Mouse (Mus musculus) Patski (cell line): ENCODE data around the gene Eno2. TPM values are rescaled to one million over a fixed set of nuclear protein-coding genes. Genes with fewer than 3 reads are reported as not detected.
A peak's percentile ranks its signal among the peaks of the same experiment; 100 is the strongest.
"Not testable (repeated sequence)": the region's sequence is repeated elsewhere in the genome, so short reads cannot be mapped to it uniquely, and the experiment has no call there.

Source experiments
- ATAC-seq: fragments of 100-300 bp; one replicate; pipeline ENCODE4 v1.8.0; 2021
- CTCF ChIA-PET: fragments of 350-600 bp; sonication (Branson Sonifier 250); formaldehyde crosslinking; loops from one replicate; lab custom pipeline; 2022; ENCODE audit warnings: inconsistent platforms; lab: Charles Lee
- POLR2A ChIA-PET: fragments of 350-600 bp; sonication (Branson Sonifier 250); formaldehyde crosslinking; loops from one replicate; lab custom pipeline; 2022; ENCODE audit warnings: antibody characterized with exemption, inconsistent platforms; lab: Charles Lee
- DNase-seq: peaks from one replicate; pipeline ENCODE4 v3.0.0-alpha.2; 2011; ENCODE audit warnings: low read depth, low spot score
- H3K27me3 ChIP-seq: fragments of 371-371 bp; one replicate; pipeline ENCODE4 v1.5.1; 2021
- CTCF ChIP-seq: fragments of 100-300 bp; IDR thresholded peaks from one replicate; pipeline ENCODE4 v1.5.1; 2021
- in situ Hi-C: fragments of 300-500 bp; cut with MboI; formaldehyde crosslinking; loops from 3 replicates; pipeline ENCODE4 v1.11.1; 2018; ENCODE audit warnings: low pct_unique_long_range_greater_than_20kb, mixed read lengths
- polyA plus RNA-seq: library from polyadenylated mRNA; unstranded; gene quantifications from one replicate; pipeline ENCODE4 v1.2.3, GENCODE M21; 2021

Eno2 gene
- polyA plus RNA-seq, 1 experiment from 2014 or later = 25.8 TPM

DNA sequence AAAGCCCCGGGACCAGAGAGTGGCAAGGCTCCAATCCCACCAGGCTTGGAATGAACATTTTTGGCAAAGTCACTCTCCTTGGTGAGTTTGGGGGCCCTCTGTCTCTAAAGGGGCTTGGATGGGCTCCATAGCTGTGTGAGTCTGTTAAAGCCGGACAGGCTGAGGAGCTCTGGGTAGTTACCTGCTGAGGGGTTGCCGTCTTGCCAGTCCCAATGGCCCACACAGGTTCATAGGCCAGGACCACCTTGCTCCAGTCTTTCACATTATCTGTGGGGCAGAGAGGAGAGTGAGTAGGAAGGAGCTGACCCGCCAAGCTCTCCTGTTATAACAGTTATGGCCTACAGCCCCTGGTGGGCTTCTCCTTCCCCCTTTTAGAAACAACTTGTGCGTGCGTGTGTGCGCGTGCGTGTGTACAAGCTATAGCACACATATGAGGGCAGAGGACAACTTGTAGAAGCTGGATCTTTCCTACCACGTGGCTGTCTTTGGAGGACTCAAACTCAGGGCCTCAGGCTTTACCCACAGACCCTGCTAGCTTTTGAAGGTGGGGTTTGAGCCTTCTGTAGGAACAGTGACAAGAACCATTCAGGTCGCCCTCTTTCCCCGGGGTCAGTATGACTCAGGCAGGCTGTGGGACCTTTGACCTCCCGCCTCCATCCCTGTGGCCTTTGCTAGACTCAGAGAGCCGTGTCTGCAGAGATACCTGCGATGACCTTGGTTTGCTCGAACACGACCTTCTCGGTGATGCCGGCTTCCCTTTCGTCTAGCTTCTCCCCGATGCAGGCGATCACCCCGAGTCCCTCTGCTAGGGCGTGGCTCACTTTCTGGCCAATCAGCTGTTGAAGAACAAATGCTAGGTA, 42.5 kb upstream of the Eno2 start:
- CTCF ChIA-PET = interaction anchor here (0.6 to 1.4 kb wide), 2 partner anchors 16 to 19 kb away, joined by 3 to 5 read pairs; no protein-coding TSS in a partner anchor
- in situ Hi-C loops = no loop called here
- DNase-seq (no peak), ATAC-seq (no peak)
- no peaks in the 10 kb centered on the region for H3K27me3 ChIP-seq
- TF ChIP-seq CTCF = no peak
- POLR2A ChIA-PET = interaction anchor here (1.3 to 6.4 kb wide), 7 partner anchors 10 to 123 kb away, joined by 3 to 27 read pairs (median 3); partner anchors contain the start of genes Cdca3 and Usp5

DNA sequence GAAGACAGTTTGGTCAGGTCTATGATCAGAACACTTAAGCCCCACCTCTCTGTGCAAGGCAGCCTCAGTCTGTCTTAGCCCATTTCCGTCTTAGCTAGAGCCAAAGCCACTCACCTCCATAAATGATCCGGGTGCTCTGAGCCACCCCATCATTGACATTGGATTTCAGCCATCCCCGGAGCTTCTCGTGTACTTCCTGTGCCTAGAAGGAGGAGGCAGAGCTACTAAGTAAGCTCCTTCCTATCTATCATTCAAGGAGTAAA, 41.9 kb upstream of the Eno2 start:
- DNase-seq (no peak), ATAC-seq (no peak)
- CTCF ChIA-PET = interaction anchor here (1.2 to 1.4 kb wide), 2 partner anchors 15 to 52 kb away, joined by 3 to 5 read pairs; no protein-coding TSS in a partner anchor
- no peaks in the 10 kb centered on the region for H3K27me3 ChIP-seq
- TF ChIP-seq CTCF = no peak
- in situ Hi-C loops = no loop called here
- POLR2A ChIA-PET = interaction anchor here (1.3 to 6.4 kb wide), 6 partner anchors 10 to 124 kb away, joined by 3 to 27 read pairs (median 3); partner anchors contain the start of genes Cdca3 and Usp5

DNA sequence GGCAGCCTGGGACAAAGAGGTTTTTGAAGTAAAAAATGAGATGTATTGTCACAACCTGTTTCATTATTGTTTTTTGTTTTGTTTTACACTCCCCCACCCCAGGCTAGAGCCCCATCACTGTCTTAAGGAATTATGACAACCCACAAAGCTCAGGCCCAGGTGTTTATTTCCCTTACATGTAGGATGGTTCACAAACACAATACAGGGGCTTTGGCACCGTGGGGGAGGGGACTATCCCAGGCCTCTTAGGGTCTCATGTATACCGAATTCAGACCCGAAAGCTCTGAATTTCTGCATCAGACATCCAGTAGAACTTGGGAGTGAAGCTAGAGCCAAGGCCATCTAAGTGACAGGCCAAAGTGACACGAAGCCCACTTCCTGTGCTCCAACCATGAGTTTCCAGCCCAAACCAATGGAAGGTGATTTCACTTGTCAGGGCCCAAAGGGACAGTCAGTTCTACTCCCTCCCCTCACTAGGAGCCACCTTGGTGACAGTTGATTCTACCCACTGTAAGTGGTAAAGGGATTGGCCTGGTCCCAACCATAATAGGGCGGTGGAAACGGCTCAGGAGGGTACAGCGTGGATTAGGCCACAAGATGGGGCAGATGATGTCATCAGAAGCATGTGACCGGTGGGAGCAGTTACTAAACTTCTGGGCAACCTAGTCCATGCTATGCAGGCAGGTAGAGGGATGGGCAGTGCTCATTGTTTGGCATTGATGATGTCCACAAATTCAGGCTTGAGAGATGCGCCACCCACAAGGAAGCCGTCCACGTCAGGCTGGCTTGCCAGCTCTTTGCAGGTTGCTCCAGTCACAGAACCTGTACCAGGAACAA, 41.3 kb upstream of the Eno2 start:
- DNase-seq, H3K27me3 ChIP-seq, ATAC-seq, in situ Hi-C loops: not testable (repeated sequence)
- ChIA-PET POLR2A (interaction anchor here (1.4 to 6.4 kb wide), 5 partner anchors 11 to 124 kb away, joined by 3 to 27 read pairs (median 3); partner anchors contain the start of genes Cdca3 and Usp5), CTCF (interaction anchor here (1.2 to 1.8 kb wide), 3 partner anchors 15 to 52 kb away, joined by 3 to 5 read pairs (median 4); no protein-coding TSS in a partner anchor)

DNA sequence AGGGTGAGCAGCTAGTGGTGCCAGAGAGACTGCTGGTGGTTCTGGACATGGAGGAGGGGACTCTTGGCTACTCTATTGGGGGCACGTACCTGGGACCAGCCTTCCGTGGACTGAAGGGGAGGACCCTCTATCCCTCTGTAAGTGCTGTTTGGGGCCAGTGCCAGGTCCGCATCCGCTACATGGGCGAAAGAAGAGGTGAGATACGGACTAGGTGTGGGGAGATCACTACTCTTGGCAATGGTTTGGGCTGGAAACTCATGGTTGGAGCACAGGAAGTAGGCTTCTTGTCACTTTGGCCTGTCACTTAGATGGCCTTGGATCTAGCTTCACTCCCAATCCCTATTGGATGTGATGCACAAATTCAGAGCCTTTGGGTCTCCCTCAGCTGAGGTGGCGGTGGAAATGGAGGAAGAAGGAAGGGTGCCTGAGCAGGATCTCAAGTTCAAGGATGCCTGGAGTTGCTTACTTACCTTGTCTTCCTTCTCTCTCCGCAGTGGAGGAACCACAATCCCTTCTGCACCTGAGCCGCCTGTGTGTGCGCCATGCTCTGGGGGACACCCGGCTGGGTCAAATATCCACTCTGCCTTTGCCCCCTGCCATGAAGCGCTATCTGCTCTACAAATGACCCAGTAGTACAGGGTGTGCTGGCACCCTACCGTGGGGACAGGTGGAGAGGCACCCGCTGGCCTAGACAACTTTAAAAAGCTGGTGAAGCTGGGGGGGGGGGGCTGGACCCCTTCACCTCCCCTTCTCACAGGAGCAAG, 40.5 kb upstream of the Eno2 start:
- in situ Hi-C loops = no loop called here

DNA sequence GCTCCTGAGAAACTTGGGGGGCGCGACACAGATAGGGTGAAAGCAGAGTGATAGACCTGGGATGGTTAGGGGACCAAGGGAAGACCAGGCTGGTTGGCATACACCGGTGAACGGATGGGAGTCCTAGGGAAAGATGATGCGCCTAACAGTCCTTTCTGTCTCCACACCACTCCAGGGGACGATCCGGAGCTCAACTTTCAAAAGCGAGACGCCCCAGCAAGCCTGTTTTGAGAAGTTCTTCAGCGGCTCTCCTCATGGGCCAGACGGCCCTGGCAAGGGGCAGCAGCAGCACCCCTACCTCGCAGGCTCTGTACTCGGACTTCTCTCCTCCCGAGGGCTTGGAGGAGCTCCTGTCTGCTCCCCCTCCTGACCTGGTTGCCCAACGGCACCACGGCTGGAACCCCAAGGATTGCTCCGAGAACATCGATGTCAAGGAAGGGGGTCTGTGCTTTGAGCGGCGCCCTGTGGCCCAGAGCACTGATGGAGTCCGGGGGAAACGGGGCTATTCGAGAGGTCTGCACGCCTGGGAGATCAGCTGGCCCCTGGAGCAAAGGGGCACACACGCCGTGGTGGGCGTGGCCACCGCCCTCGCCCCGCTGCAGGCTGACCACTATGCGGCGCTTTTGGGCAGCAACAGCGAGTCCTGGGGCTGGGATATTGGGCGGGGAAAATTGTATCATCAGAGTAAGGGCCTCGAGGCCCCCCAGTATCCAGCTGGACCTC, 39.7 kb upstream of the Eno2 start:
- TF ChIP-seq CTCF = no peak
- H3K27me3 ChIP-seq = no peaks in the 10 kb centered on the region
- ChIA-PET POLR2A (interaction anchor here (0.7 to 6.4 kb wide), 7 partner anchors 13 to 64 kb away, joined by 3 to 27 read pairs (median 4); partner anchors contain the start of genes Cdca3 and Usp5), CTCF (interaction anchor here (0.8 to 1.8 kb wide), 6 partner anchors 11 to 66 kb away, joined by 3 to 4 read pairs (median 4); no protein-coding TSS in a partner anchor)
- peak; percentile 24 for ATAC-seq
- in situ Hi-C loops = no loop called here
- DNase-seq = no peak

More for the DNA sequence above, 40.5 kb upstream of the Eno2 start:
- H3K27me3 ChIP-seq = no peaks in the 10 kb centered on the region
- TF ChIP-seq CTCF = no peak
- ATAC-seq (no peak), DNase-seq (no peak)
- ChIA-PET CTCF (interaction anchor here (0.8 to 1.8 kb wide), 7 partner anchors 10 to 67 kb away, joined by 3 to 4 read pairs (median 3); no protein-coding TSS in a partner anchor), POLR2A (interaction anchor here (0.9 to 6.4 kb wide), 4 partner anchors 19 to 65 kb away, joined by 3 to 27 read pairs (median 4); partner anchors contain the start of genes Cdca3 and Usp5)

DNA sequence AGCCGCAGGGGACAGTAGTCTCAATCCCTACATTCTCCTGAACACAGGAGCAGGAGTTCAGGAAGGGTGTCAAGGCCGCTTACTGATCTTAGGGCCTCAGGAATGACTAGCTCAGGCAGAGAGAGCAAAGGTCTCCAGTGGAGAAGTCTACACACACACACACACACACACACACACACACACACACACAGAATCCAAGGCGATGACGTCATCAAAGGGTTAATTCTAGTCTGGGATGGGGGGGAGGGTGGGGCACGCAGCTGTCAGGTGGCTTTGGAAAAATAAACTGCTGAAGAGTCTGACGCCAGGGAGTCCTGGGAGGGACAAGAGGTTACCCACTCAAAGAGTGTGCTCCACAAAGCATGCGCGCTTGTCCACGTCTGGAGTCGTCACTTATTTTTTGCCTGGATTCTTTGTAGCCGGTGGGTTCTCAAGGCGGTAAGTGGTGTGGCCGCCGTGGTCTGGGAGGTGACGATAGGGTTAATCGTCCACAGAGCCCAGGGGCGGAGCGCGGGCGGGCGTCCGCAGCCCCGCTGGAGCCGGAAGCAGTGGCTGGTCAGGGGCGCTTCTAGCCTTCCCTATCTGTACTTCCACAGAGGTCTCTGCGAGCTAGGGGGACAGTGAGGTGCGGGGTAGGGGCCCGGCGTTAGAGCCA, 39.0 kb upstream of the Eno2 start, which contains the start of gene Spsb2:
Gene Spsb2 (plus strand): TSS at position 304 of the 655 bp plus-strand sequence.
- POLR2A ChIA-PET = interaction anchor here (0.7 to 6.4 kb wide), 10 partner anchors 14 to 63 kb away, joined by 3 to 27 read pairs (median 3); partner anchors contain the start of genes Cdca3 and Usp5
- TF ChIP-seq CTCF = no peak
- CTCF ChIA-PET = interaction anchor here (0.9 to 1.8 kb wide), 4 partner anchors 14 to 38 kb away, joined by 3 to 4 read pairs (median 4); no protein-coding TSS in a partner anchor
- in situ Hi-C loops = no loop called here
- H3K27me3 ChIP-seq = no peaks in the 10 kb centered on the region
- ATAC-seq = peak; percentile 60
- DNase-seq = no peak

DNA sequence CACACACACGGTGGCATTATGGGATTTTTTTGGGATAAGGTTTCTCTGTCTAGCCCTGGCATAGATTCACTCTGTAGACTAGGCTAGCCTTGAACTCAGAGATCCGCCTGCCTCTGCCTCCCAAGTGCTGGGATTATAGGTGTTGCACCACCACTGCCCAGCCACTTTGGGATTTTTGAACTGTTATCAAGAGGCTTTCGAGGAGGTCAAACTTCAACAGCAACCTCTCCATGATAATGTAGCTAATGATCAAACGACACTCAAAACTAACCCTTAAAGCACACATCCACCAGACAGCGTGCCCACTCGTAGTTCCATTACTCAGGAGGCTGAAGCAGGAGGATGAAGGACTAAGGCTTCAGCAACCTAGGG, 38.5 kb upstream of the Eno2 start:
- ChIA-PET CTCF (interaction anchor here (1.1 to 1.4 kb wide), 2 partner anchors 12 to 26 kb away, joined by 3 to 4 read pairs; no protein-coding TSS in a partner anchor), POLR2A (interaction anchor here (1.1 to 6.4 kb wide), 5 partner anchors 16 to 49 kb away, joined by 3 to 27 read pairs (median 3); partner anchors contain the start of genes Cdca3 and Usp5)
- TF ChIP-seq CTCF = no peak
- ATAC-seq (no peak), DNase-seq (no peak)
- in situ Hi-C loops = no loop called here
- no peaks in the 10 kb centered on the region for H3K27me3 ChIP-seq

DNA sequence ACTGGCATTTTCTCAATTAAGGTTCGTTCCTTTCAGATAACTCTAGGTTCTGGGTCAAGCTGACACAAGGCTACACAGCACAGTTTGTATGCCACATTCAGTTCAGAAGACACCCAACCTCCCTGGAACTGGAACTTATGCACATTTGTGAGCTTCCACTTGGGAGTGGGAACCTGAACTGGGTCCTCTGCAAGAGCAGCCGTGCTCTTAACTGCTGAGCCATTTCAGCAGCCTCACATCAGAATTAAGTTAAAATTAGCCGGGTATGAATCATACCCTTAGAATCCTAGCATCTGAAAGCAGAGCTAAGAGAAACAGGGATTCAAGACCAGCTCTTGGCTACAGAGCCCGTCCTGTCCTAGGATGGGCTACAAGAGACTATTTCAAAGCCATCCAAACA, 37.9 kb upstream of the Eno2 start:
- in situ Hi-C loops = no loop called here
- CTCF ChIA-PET = interaction anchor here (1.1 to 1.4 kb wide), 2 partner anchors 11 to 25 kb away, joined by 3 to 4 read pairs; no protein-coding TSS in a partner anchor
- no peaks in the 10 kb centered on the region for H3K27me3 ChIP-seq
- POLR2A ChIA-PET = interaction anchor here (1.1 to 6.4 kb wide), 4 partner anchors 15 to 48 kb away, joined by 3 to 27 read pairs (median 3); partner anchors contain the start of genes Cdca3 and Usp5
- DNase-seq (no peak), ATAC-seq (no peak)
- TF ChIP-seq CTCF = no peak
